Mouse (Mus musculus) embryo, embryonic 9.5 days (tissue): ENCODE data around the gene Cbx4.

Source experiments
- DNase-seq: peaks from one replicate; pipeline ENCODE4 v3.0.0-alpha.2; 2017; ENCODE audit errors: extremely low spot score

The Cbx4 gene

DNA sequence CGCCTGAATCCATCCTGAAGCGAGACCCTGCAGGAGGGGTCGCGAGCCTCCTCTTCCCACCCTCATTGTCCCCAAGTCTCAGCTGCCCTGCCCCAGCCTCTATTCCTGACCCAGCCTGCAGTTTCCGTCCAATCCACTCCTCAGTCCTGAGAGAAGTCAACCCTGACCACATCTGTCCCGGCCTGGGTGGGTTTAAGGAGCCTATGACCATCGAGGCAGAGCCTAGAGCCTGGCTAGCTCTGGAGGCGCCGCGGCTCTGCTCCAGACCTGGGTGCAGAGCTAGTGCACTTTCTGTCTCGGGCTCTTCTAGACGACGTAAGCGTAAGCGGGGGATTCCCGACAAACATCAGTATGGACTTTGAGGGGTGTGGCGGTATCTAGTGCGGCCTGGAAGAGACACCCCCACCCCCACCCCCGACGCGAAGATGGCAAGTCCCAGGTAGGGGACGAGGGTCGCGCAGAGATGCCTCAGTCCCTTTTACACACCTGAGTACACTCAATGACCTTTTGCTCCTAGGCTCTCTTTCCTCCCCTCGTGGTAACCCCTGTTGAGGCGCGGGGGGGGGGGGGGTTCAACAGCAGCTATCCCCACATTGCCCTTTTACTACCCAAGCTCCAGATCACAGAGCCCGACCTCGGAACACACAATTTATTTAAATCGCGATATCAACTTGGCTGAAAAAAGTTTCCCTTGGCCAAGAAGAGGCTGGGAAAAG, 44.1 kb downstream of the Cbx4 start:
- DNase-seq = no peak

DNA sequence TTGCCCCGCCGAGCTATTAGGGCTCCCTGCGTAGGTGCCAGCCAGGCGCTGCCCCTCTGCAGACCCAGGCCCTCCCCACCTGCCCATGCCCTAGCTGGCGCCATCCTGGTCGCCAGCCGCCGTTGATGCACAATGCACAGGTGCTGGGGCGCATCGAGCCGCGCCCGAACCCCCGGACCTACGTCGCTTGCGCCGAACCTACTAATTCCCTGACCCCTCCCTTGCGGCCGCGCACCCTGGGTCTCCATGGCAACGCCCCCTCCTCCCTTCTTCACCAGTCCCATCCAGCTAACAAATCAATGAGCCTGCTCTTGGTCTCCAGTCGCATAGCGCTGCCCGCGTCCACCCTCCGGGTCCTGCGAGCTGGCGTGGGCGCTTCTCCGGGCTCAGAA, 44.7 kb downstream of the Cbx4 start:
- DNase-seq = no peak

DNA sequence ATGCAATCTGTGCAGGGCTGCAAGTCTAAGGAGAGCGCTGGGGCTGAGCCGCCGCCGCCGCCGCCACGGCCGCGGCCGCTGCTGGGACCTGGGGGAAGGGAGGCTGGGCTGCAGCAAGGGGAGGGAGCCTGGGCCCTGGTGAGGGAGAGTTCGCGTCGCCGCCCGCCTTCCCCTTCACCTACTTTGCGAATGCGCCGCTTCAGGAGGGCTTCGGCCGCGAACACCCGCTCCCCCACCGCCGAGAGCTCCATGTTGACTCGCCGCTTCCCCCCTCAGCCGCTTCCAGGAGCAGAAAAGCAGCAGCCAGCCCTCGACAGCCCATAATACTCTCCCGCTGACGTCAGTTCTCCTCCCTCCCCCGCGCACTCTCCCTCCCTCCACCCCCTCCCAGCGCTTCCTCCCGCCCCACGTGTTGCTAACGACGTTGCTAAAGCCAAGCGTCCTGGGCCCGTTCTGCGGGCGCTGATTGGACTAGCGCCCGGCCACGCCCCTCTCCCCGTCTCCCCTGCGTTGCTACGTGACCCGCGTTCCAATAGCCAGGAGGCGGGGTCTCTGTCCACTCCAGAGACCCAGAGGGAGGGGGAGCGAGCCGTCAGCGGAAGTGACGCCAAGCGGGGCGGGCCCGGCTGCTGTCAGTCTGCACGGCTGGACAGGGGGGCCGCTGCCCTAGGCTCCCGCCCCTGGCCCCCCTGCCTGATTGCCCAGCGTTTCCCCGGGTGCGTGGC, 45.3 kb downstream of the Cbx4 start, which contains the start of gene Cbx8:
Cbx8 (minus strand) TSS at position 370 of the 725 bp plus-strand sequence.
- peak; percentile 99 for DNase-seq

DNA sequence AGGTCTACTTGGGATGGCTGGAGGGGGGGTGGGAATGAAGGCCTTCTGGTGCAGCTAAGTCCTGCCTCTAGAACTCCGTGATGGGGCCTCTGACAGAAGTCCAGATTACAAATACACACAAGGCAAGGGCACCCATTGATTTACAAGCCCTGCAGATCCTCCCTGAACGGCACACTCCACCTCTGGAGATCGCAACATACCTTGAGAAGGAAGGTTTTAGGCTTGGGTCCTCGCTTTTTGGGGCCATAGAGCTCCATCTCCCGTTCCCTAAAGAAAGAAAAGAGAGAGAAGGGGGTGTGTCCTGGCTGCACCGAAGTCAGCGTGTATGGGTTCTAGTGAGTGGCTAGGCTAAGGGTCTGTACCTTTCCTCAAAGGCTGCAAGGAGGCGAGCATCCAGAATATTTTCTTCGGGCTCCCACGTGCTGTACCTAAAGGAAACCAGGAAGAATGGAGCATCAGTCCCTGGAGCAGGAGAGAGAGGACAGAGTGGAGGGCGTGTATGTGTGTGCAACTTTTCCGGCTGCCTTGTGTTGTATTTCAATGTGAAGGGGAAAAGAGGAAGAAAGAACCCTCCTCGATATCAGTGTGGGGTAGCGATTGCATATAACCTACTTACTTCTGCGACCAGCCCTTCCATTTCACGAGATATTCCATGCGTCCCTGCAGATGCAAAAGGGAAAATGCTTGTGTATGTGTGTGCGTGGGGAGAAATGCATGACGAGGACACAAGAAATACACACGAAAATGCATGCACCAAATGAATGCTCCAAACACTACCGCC, 46.1 kb downstream of the Cbx4 start:
- peak; percentile 28 for DNase-seq

DNA sequence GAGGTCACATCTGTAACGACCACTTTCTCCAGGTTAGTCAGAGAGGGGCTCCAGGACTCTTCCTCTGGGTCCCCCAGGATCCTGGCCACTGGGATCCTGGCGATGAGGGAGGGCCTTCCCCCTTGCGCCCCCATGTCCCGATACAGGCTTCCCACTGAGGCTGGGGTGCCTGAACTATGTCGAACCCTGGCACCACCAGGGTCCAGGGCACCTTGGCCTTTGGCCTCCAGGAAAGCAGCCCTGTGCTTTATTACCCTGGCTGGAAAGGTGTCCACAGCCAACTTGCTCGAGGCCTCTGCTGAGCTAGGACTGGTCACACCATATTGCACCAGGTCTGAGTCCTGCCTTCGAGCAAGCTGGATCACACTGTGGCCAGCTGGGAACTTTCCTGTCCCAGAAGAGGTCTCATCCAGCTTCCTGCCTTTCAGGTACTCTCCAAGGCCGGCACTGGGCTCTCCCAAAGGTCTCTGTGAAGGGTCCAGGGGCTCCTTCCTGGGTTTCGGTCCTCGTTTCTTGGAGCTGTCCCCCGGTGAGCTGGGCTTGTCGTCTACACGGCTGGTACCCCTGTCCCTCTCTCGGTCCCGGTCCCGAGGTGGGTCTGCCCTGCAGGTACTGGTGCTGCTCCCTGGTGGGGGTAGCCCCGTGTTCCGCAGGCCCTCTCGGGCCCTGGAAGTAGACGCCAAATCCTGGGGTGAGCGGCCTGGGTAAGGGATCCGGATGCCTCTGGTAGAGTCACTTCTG, 47.1 kb downstream of the Cbx4 start:
- no peak for DNase-seq

DNA sequence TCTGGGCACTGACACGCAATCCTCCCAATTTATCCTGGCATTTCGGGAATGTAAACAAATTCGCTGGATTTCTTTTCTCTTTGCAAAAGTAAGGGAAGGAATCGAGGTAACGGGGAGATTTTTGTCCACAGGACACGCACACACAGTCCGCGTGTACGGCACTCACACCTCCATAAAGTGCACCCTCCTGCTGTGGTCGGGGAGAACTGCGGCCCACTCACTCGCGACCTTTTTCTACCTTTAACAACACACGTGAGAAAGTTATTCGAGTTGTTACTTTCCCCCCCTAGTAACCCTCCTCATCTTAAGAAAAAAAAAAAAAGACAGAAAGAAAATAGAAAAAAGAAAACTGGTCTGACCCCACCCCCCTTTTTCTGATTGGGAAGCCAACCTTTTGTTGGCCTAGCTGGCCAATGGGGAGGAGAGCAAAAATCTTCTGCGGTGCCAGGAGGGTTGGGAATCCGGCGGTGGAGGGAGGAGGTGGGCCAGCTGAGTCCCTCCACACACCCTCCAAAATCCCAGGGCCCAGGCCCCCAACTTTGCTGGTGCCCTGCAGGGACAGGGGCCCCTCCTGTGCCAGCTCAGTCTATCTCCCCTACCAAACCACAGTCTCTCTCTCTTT, 48.1 kb downstream of the Cbx4 start:
- peak; percentile 52 for DNase-seq

DNA sequence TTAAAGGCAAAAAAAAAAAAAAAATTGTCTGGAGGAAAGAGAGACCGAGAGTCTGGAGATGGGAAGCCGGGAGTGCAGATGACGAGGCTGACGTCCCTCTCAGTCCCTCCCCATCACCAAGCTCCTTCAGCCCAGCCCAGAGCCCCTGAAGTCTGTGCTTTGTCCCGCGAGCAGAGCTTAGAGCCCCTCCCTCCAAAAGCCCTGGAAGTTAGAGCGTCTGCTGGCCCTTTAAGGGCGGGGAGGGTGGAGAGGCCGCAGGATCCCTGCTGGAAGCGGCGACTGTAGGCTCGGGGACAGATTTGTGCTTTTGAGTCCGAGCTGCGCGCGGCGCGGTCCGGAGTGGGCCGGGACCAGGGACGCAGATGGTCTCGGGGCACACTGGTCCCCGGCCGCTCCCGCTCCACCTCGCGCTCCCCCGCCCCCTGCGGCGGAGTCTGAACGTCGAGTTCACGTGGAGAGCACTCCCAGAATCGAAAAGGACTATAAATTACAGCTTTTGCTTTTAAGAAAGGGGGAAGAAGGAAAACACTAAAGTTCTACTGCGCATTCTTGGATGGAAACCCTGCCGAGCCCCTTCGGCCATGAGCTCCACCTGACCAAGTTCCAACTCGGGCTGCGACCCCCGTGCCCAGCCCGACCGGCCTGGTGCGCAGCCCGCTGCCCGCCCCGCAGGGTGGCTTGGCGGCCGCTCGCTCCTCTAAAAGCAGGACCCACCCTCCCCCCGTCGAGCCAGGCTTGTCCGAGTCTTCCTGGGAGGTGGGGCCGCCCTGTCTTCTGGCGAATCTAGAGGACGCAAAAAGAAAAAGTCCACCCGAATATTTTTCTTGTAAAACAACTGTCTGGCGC, 48.9 kb downstream of the Cbx4 start:
- DNase-seq = peak; percentile 71

DNA sequence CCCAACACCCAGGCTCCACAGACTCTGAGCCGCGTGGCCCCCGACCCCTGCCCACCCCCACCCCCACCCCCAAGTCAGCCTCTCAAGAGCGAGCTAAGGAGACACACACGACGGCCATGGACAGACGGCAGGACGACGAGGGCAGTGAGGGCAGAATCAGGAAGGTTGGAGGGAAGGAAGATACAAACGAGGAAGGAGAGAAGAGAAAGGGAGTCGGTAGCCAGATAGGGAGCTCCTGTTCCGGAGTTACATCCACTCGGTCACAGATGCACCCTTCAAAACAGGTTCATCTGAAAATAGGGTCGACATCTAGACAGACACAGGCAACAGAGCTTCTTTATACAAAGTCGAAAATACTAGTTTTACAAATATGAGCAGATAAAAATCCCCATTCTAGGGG, 49.6 kb downstream of the Cbx4 start:
- DNase-seq = no peak

DNA sequence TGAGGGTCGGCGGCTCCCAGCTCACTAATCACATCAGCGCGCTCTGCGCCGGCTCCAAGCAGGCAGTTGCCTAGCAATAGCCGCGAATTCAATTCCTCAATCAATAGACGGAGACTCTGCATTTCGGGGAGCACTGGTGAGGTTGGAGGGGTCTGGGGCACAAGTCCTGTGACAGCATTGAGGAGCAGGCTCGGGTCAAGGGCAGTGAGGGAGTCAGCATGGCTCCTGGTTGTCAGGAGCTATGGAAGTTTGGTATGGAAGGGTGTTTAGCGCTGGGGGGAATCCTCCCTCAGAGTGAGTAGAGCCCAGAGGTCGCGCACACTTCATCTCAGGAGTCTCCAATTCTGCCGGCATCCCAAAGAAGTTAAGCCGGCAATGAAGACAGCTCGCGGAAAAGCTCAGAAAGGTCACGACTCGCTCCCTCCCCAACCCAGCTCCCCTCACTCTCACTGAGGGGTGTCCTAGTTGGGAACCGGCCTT, 50.3 kb downstream of the Cbx4 start:
- peak; percentile 58 for DNase-seq

DNA sequence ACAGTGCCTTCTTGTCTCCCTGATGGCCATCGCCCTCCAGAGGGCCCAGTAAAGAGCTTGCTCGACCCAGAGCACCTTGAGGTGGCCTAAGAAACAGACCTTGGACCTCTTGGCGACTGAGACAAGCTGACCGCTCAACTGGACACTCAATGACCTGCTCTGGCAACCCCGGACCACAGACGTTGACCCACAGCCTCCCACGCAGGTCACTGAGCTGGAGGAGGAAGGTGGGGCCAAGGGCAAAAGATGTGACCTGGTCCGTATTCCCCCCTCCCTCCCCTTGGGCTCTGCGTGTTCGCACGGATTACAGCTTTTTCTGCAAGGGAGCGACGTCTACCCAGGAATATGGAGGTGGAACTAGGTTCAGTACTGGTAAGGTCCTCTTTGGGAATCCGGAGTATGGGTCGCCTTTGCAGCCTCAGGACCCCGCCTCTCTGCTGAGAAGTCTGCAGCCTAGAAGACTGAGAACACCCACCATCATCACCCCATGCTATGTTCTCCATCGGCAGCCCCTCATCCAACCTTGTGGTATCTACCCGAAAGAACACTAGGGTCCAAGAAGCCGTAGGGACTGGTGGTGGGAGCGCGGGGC, 50.8 kb downstream of the Cbx4 start:
- peak; percentile 28 for DNase-seq

DNA sequence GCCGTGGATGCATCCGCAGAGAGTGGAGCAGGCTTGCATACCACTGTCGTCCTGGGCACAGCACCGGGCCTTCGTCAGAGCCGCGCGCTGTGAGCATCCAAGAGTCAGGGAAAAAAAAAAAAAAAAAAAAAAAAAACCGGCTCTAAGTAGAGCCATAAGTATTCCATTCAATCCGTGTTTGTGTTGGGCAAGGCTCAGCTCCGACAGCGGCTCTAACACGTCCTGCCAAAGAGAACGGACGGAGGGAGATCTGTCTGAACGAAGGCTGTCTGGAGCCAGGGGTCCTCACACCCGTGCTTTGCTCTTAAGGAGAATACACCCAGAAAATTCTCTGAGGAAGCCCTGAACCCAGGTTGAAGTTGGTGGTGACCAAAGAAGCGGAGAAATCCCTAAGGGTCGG, 51.4 kb downstream of the Cbx4 start:
- no peak for DNase-seq

DNA sequence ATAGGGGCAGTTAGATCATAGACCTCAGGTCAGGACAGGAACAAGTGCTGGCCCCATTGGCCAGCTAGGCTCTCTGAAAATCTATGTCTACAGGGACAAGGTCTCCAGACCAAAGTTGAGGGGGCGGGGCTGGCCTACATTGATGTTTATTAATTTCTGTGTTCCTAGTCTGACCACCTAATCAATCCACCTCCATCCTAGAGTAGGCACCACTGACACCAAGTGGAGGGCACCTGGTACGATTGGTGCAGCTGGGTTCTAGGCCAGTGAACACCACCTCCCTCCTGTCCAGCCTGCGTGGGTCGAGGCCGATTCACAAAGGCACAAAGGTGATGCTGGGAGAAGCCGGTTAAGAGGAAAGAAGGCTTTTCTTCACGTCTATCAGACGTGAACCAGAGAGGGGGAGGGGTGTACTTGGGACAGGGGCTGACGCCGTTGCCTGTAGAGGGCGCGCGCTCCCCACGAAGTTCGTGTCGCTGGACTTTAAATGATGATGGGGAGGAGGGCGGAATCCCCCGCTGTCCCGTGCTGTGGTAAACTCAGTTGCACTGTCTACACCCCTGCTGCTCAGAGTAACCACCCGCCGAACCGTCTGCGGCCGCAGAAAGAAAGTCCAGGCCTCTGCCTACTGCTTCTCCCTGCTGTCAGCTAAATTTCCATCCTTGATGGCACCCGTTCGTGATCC, 52.0 kb downstream of the Cbx4 start:
- DNase-seq = peak; percentile 84
